In genomic region chr2:70337208-70337611, GRCm38 (mm10) we compare ENCODE assay signal across 8 mouse cellular contexts.
DNase-seq lines count a peak whose midpoint lies in the region; ATAC-seq and TF ChIP-seq lines count a peak whose summit lies in the region.

No protein-coding gene starts in this region.

- TF ChIP-seq POLR2A in lung, adult 2 months (IDR thresholded peaks at IDR 0.05; ENCODE audit: borderline replicate concordance, extremely low read depth, low read depth, low read length): no peak

- H3K9ac ChIP-seq in intestine, postnatal 0 days (ENCODE audit: low read depth, low read length): no peak overlapping the region

- TF ChIP-seq CTCF in intestine, postnatal 0 days (IDR thresholded peaks at IDR 0.05; ENCODE audit: low read depth): peak; percentile 18; the same call in 1 of the 2 replicates
- no peak for TF ChIP-seq CTCF in lung, adult 2 months (IDR thresholded peaks at IDR 0.05; ENCODE audit: insufficient read depth, low read length)

- H3K4me2 ChIP-seq in intestine, postnatal 0 days (replicated peaks; ENCODE audit: low read depth): peak overlapping the region; percentile 40; the same call in 1 of the 2 replicates

- no peaks in the 10 kb centered on the region for H3K36me3 ChIP-seq in intestine, postnatal 0 days (ENCODE audit: control insufficient read depth, insufficient read depth)

- no peak overlapping the region for H3K4me3 ChIP-seq in intestine, postnatal 0 days (ENCODE audit: low read depth, low read length)
- peak overlapping the region; percentile 5 for H3K4me3 ChIP-seq in lung, adult 2 months (replicated peaks; ENCODE audit: extremely low read depth, low read depth, low read length)

- 2% methylated on average over 7 of the region's 7 CpGs for whole genome bisulfite sequencing in intestine, postnatal 0 days
- whole genome bisulfite sequencing in lung, adult 2 months: 4% methylated on average over 7 of the region's 7 CpGs

- H3K4me1 ChIP-seq in intestine, postnatal 0 days (replicated peaks; ENCODE audit: control insufficient read depth, insufficient read depth, low read length): 0 out of 2 replicates have a peak, but pooled peaks cover 3% of the 10 kb centered on the region
- peaks cover 9% of the 10 kb centered on the region for H3K4me1 ChIP-seq in lung, adult 2 months (ENCODE audit: control insufficient read depth, insufficient read depth, low read length)

- DNase-seq in ovary, adult 18-20 months (ENCODE audit: low spot score): peak; percentile 25
- no peak for DNase-seq in ovary, postnatal 14 days (ENCODE audit: low spot score)
- DNase-seq in fat pad, adult 2 months (ENCODE audit: extremely low read depth, low read depth, low spot score): peak; percentile 19
- DNase-seq in lung, adult 2 months: peak; percentile 72
- DNase-seq in right cerebral cortex, postnatal 4 days: no peak
- no peak for DNase-seq in spleen, postnatal 4 days (ENCODE audit: low spot score in 2 of 2)
- DNase-seq in gastrocnemius, postnatal 25 days: no peak

- H3K27ac ChIP-seq in intestine, postnatal 0 days (ENCODE audit: low read depth, low read length): no peak overlapping the region

- ATAC-seq in intestine, postnatal 0 days: no peak

- no peaks in the 10 kb centered on the region for H3K9me3 ChIP-seq in intestine, postnatal 0 days (ENCODE audit: control insufficient read depth)

- no peaks in the 10 kb centered on the region for H3K27me3 ChIP-seq in intestine, postnatal 0 days (replicated peaks; ENCODE audit: control insufficient read depth, insufficient read depth, low read length)

Comparison
In these comparisons a context has a peak if more than half of its experiments do, and no peak if none do; other contexts are left out.
1. DNase-seq: peak in ovary, adult 18-20 months (single experiment), fat pad, adult 2 months (single experiment) and lung, adult 2 months (single experiment); none in ovary, postnatal 14 days (single experiment), right cerebral cortex, postnatal 4 days (single experiment), spleen, postnatal 4 days (0 of 2) and gastrocnemius, postnatal 25 days (single experiment).